Mouse (Mus musculus): Measurements from ENCODE around the gene Cutc.

DNA sequence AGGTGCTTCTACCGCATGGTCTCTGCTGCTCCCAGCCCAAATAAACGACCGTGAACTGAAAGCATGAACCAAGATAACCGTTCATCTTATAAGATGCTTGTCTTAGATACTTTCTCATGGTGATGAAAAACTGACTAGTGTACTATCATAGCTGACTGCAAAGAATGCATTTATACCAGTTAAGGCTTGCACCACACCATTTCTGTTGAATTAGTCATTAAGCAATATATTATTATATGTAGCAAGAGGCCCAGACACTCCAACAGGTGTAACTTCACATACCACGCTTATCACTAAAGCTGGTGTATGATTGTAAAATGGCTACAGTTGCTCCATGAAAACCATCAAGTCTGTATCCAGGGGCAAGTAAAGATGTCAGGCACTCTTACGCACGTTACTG, 37.0 kb downstream of the Cutc start:
- TF ChIP-seq POLR2A (IDR thresholded peaks at IDR 0.05; ENCODE audit: low read depth, low read length) (no peak), CTCF (IDR thresholded peaks at IDR 0.05; ENCODE audit: extremely low read depth, insufficient read depth, insufficient read length, insufficient replicate concordance) (no peak)
